Mouse (Mus musculus): ENCODE measurements around the gene Kcnj8. TPM values are rescaled to one million over a fixed set of nuclear protein-coding genes. Genes with fewer than 3 reads are reported as not detected.

Kcnj8 gene
- total and polyA plus RNA-seq, 3 experiments, result not detected

DNA sequence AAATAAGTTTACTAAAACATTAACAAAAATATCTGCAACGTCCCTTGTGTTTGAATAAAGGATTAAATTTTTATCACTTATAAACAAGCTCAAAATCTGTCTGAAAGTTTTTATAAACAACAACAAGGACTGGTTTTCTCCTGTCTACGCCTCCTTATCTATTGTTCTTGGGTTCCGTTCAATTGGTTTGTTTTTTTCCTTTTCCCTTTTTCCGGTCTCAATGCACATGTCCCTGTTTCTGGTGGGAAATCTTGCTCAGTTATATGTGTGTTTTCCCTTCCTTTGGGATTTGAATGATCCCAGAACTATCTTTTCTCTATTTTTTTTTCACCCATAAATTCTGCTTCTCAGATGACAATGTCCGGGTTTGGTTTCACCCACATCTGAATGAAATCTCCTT is 38.0 kb downstream of the Kcnj8 start:
- Histone ChIP-seq H3K9me3 (replicated peaks; ENCODE audit: insufficient read depth, low read length) (no peaks in the 10 kb centered on the region), H3K9ac (ENCODE audit: control insufficient read depth, low read depth, low read length, poor library complexity, severe bottlenecking) (no peak overlapping the region), H3K27me3 (ENCODE audit: control insufficient read depth in 1 of 2, insufficient read depth in 2 of 2, low read length in 2 of 2) (no peaks in the 10 kb centered on the region), H3K27ac (ENCODE audit: control insufficient read depth, low read depth, low read length) (no peak overlapping the region), H3K36me3 (ENCODE audit: control insufficient read depth in 1 of 2, insufficient read depth in 2 of 2, low read length in 2 of 2) (no peaks in the 10 kb centered on the region), H3K79me2 (ENCODE audit: control insufficient read depth, insufficient read depth, low read length, poor library complexity) (no peaks in the 10 kb centered on the region), H3K4me3 (ENCODE audit: control insufficient read depth in 1 of 2, insufficient read depth in 1 of 2, low read depth in 2 of 2, low read length in 2 of 2) (no peak overlapping the region), H3K4me1 (ENCODE audit: control insufficient read depth in 1 of 2, insufficient read depth in 2 of 2, low read length in 2 of 2) (0 out of 4 replicates have a peak, but pooled peaks cover 0 to 3% of the 10 kb centered on the region in 2 experiments)
- no peak for DNase-seq (ENCODE audit: low read depth, low spot score)
- TF ChIP-seq TCF12 (IDR thresholded peaks at IDR 0.05; ENCODE audit: low read depth, low read length) (no peak), POLR2A (IDR thresholded peaks at IDR 0.05; ENCODE audit: control insufficient read depth in 1 of 2, insufficient read depth in 1 of 2, low read depth in 1 of 2, low read length in 2 of 2, poor library complexity in 1 of 2) (no peak)

DNA sequence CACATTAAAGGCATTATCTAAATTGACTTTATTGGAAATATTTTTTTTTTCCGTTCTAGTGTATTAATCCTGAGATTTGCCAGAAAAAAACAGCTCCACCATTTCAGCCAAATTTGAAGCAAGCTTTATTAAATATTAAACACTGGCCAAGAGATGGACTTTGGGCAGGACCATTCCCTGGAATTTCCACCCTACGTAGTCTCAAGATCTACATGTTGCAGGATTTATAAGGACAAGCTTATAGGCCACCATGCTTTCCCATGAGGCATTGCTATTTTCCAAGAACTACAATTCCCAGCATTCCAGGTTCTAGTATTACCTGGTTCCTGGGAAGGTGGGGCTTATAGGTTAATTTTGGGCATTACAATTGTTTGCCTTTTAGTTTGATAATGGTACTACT is 38.7 kb downstream of the Kcnj8 start:
- Histone ChIP-seq H3K27me3 (ENCODE audit: control insufficient read depth in 1 of 2, insufficient read depth in 2 of 2, low read length in 2 of 2) (no peaks in the 10 kb centered on the region), H3K9me3 (replicated peaks; ENCODE audit: insufficient read depth, low read length) (no peaks in the 10 kb centered on the region), H3K4me3 (ENCODE audit: control insufficient read depth in 1 of 2, insufficient read depth in 1 of 2, low read depth in 2 of 2, low read length in 2 of 2) (no peak overlapping the region), H3K79me2 (ENCODE audit: control insufficient read depth, insufficient read depth, low read length, poor library complexity) (no peaks in the 10 kb centered on the region), H3K4me1 (ENCODE audit: control insufficient read depth in 1 of 2, insufficient read depth in 2 of 2, low read length in 2 of 2) (0 out of 4 replicates have a peak, but pooled peaks cover 0 to 3% of the 10 kb centered on the region in 2 experiments), H3K9ac (ENCODE audit: control insufficient read depth, low read depth, low read length, poor library complexity, severe bottlenecking) (no peak overlapping the region), H3K36me3 (ENCODE audit: control insufficient read depth in 1 of 2, insufficient read depth in 2 of 2, low read length in 2 of 2) (no peaks in the 10 kb centered on the region), H3K27ac (ENCODE audit: control insufficient read depth, low read depth, low read length) (no peak overlapping the region)
- DNase-seq (ENCODE audit: low read depth, low spot score), result no peak
- TF ChIP-seq UBTF (IDR thresholded peaks at IDR 0.05; ENCODE audit: borderline replicate concordance, insufficient read depth, low read depth, low read length) (no peak), ZC3H11A (IDR thresholded peaks at IDR 0.05; ENCODE audit: low read depth, low read length) (no peak), TAL1 (IDR thresholded peaks at IDR 0.05; ENCODE audit: low read length) (no peak), CHD1 (IDR thresholded peaks at IDR 0.05; ENCODE audit: low read depth, low read length) (no peak), NRF1 (IDR thresholded peaks at IDR 0.05; ENCODE audit: insufficient read depth, low read depth, low read length, poor library complexity, severe bottlenecking) (no peak), MXI1 (IDR thresholded peaks at IDR 0.05; ENCODE audit: low read depth, low read length) (no peak)

DNA sequence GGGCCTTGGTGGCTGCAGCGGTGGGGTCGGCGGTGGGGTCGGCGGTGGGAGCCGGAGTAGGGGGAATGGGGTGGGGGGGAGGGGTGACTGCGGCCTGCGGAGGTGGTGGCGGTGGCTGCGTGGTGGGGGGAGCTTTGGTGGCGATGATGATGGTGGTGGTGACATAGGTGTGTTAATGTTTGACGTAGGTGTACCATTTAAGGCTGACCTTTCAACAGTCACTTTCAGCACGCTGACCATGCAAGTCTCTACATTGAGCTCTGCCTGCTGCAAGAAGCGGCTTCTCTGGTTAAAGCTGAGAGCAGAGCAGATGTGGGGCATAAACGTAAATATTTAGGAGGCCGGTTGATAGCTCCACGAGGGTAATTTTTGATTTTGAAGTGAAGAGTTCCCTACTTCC is 39.3 kb downstream of the Kcnj8 start:
- no peaks in the 10 kb centered on the region for H3K9me3 ChIP-seq (replicated peaks; ENCODE audit: insufficient read depth, low read length)
- H3K4me1 ChIP-seq (ENCODE audit: control insufficient read depth in 1 of 2, insufficient read depth in 2 of 2, low read length in 2 of 2), result 0 out of 4 replicates have a peak, but pooled peaks cover 0 to 3% of the 10 kb centered on the region in 2 experiments
- no peak overlapping the region for H3K27ac ChIP-seq (ENCODE audit: control insufficient read depth, low read depth, low read length)
- no peak overlapping the region for H3K9ac ChIP-seq (ENCODE audit: control insufficient read depth, low read depth, low read length, poor library complexity, severe bottlenecking)
- TF ChIP-seq GATA1 (IDR thresholded peaks at IDR 0.05; ENCODE audit: low read depth, low read length) (no peak), TBP (IDR thresholded peaks at IDR 0.05; ENCODE audit: low read depth, low read length) (no peak), CHD1 (IDR thresholded peaks at IDR 0.05; ENCODE audit: low read depth, low read length) (no peak), ZNF384 (IDR thresholded peaks at IDR 0.05; ENCODE audit: low read depth, low read length) (no peak), BHLHE40 (IDR thresholded peaks at IDR 0.05; ENCODE audit: borderline replicate concordance, low read depth, low read length) (no peak), MXI1 (IDR thresholded peaks at IDR 0.05; ENCODE audit: low read depth, low read length) (no peak), KAT2A (conservative IDR thresholded peaks at IDR 0.05; ENCODE audit: low read depth, low read length) (no peak), NELFE (IDR thresholded peaks at IDR 0.05; ENCODE audit: low read depth, low read length) (no peak), RAD21 (IDR thresholded peaks at IDR 0.05; ENCODE audit: low read depth, low read length) (no peak)
- H3K4me3 ChIP-seq (ENCODE audit: control insufficient read depth in 1 of 2, insufficient read depth in 1 of 2, low read depth in 2 of 2, low read length in 2 of 2), result no peak overlapping the region
- no peaks in the 10 kb centered on the region for H3K36me3 ChIP-seq (ENCODE audit: control insufficient read depth in 1 of 2, insufficient read depth in 2 of 2, low read length in 2 of 2)
- no peaks in the 10 kb centered on the region for H3K79me2 ChIP-seq (ENCODE audit: control insufficient read depth, insufficient read depth, low read length, poor library complexity)
- no peak for DNase-seq (ENCODE audit: low read depth, low spot score)
- no peaks in the 10 kb centered on the region for H3K27me3 ChIP-seq (ENCODE audit: control insufficient read depth in 1 of 2, insufficient read depth in 2 of 2, low read length in 2 of 2)

Data from MEL (cell line).